ENCODE assay signal across 12 mouse cellular contexts in the genomic region with DNA sequence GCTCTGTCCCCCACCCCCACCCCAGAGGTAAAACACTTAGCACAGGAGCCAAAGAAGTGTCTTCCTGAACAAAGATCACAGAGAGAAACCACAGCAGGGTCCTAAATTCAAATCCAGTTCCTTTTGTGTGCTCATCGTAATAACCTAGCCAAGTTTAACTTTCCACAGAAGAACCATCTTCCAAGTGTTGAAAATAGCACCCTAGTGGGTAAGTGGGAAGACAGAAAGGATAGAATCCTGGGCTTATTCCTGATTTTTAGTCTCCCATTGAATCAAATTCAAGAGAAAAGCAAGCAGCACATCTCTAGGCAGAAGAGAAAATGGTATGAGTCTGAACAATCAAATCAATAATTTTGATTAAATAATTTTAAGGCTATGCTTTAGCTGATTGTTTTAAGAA.
"Had no signal": no experiment of that assay in that cellular context is flagged by ENCODE, and none has a peak within 500 bp of the region (broad histone marks: within the 10 kb centered on the region; RNA-seq: fewer than 3 reads in every experiment).

No protein-coding gene starts in this region.

- DNase-seq: retina, postnatal 1 day; right cerebral cortex, adult 18-20 months; right cerebral cortex, postnatal 14 days; right cerebral cortex, postnatal 25 days; right cerebral cortex, postnatal 4 days; spleen, adult 18-20 months; thymus, adult 18-20 months; thymus, adult 2 months; thymus, postnatal 14 days; thymus, postnatal 25 days; thymus, postnatal 36 days; thymus, postnatal 4 days had no signal
